Mouse (Mus musculus): ENCODE data around the gene Rpl27a. TPM values are rescaled to one million over a fixed set of nuclear protein-coding genes. Genes with fewer than 3 reads are reported as not detected.

Rpl27a gene
- polyA plus RNA-seq (2012; ENCODE audit: insufficient read depth, insufficient read length, missing spikeins), result 238 and 334 TPM in 2 replicates

GRCm38 (mm10) chr7:109518838-109519696 is at the start of gene Rpl27a:
Gene Rpl27a, plus strand, starts transcription at chr7:109519147.
- peak within 1 kb of the TSS; percentile 89 for H3K27ac ChIP-seq (ENCODE audit: insufficient read depth, low read depth, low read length)
- H3K4me3 ChIP-seq (ENCODE audit: insufficient read depth, low read length), result peak within 1 kb of the TSS; percentile 86
- H3K4me1 ChIP-seq (ENCODE audit: control insufficient read depth, insufficient read depth, low read length), result peaks cover 37% of the 10 kb centered on the region
- TF ChIP-seq CTCF (IDR thresholded peaks at IDR 0.05; ENCODE audit: low read depth, low read length) (no peak), POLR2A (IDR thresholded peaks at IDR 0.05; ENCODE audit: borderline replicate concordance, low read depth, low read length) (0 out of 2 replicates have a peak, but pooled peaks have one; percentile 25)

- no peak for TF ChIP-seq POLR2A (IDR thresholded peaks at IDR 0.05; ENCODE audit: borderline replicate concordance, low read depth, low read length)
- no peak for TF ChIP-seq CTCF (IDR thresholded peaks at IDR 0.05; ENCODE audit: low read depth, low read length)
- peaks cover 4% of the 10 kb centered on the region; the same call in 1 of the 2 replicates for H3K4me1 ChIP-seq (ENCODE audit: control insufficient read depth, insufficient read depth, low read length)
- no peak overlapping the region for H3K27ac ChIP-seq (ENCODE audit: insufficient read depth, low read depth, low read length)
- no peak overlapping the region for H3K4me3 ChIP-seq (ENCODE audit: insufficient read depth, low read length)
Observed at GRCm38 (mm10) chr7:109470700-109471099, 48.2 kb upstream of the Rpl27a start.

GRCm38 (mm10) chr7:109477926-109478325 is 41.0 kb upstream of the Rpl27a start:
- TF ChIP-seq POLR2A (IDR thresholded peaks at IDR 0.05; ENCODE audit: borderline replicate concordance, low read depth, low read length), result no peak
- no peak for TF ChIP-seq CTCF (IDR thresholded peaks at IDR 0.05; ENCODE audit: low read depth, low read length)
- H3K4me3 ChIP-seq (ENCODE audit: insufficient read depth, low read length), result no peak overlapping the region
- peaks cover 4% of the 10 kb centered on the region; the same call in 1 of the 2 replicates for H3K4me1 ChIP-seq (ENCODE audit: control insufficient read depth, insufficient read depth, low read length)

GRCm38 (mm10) chr7:109480765-109481197 is 38.2 kb upstream of the Rpl27a start:
- peak overlapping the region; percentile 11; the same call in 1 of the 2 replicates for H3K4me3 ChIP-seq (ENCODE audit: insufficient read depth, low read length)

More at GRCm38 (mm10) chr7:109477926-109478325, 41.0 kb upstream of the Rpl27a start:
- H3K27ac ChIP-seq (ENCODE audit: insufficient read depth, low read depth, low read length), result no peak overlapping the region

GRCm38 (mm10) chr7:109484221-109484620 is 34.7 kb upstream of the Rpl27a start:
- H3K4me3 ChIP-seq (ENCODE audit: insufficient read depth, low read length), result no peak overlapping the region
- no peak overlapping the region for H3K27ac ChIP-seq (ENCODE audit: insufficient read depth, low read depth, low read length)
- peaks cover 9% of the 10 kb centered on the region for H3K4me1 ChIP-seq (ENCODE audit: control insufficient read depth, insufficient read depth, low read length)
- TF ChIP-seq POLR2A (IDR thresholded peaks at IDR 0.05; ENCODE audit: borderline replicate concordance, low read depth, low read length) (no peak), CTCF (IDR thresholded peaks at IDR 0.05; ENCODE audit: low read depth, low read length) (no peak)

More at GRCm38 (mm10) chr7:109480765-109481197, 38.2 kb upstream of the Rpl27a start:
- Histone ChIP-seq H3K4me1 (ENCODE audit: control insufficient read depth, insufficient read depth, low read length) (peaks cover 9% of the 10 kb centered on the region), H3K27ac (ENCODE audit: insufficient read depth, low read depth, low read length) (no peak overlapping the region)
- TF ChIP-seq CTCF (IDR thresholded peaks at IDR 0.05; ENCODE audit: low read depth, low read length) (no peak), POLR2A (IDR thresholded peaks at IDR 0.05; ENCODE audit: borderline replicate concordance, low read depth, low read length) (no peak)

GRCm38 (mm10) chr7:109492616-109493318 is 26.2 kb upstream of the Rpl27a start:
- TF ChIP-seq POLR2A (IDR thresholded peaks at IDR 0.05; ENCODE audit: borderline replicate concordance, low read depth, low read length) (no peak), CTCF (IDR thresholded peaks at IDR 0.05; ENCODE audit: low read depth, low read length) (no peak)

GRCm38 (mm10) chr7:109493319-109494316 is 25.3 kb upstream of the Rpl27a start:
- Histone ChIP-seq H3K4me3 (ENCODE audit: insufficient read depth, low read length) (no peak overlapping the region), H3K27ac (ENCODE audit: insufficient read depth, low read depth, low read length) (no peak overlapping the region), H3K4me1 (ENCODE audit: control insufficient read depth, insufficient read depth, low read length) (no peaks in the 10 kb centered on the region)
- TF ChIP-seq POLR2A (IDR thresholded peaks at IDR 0.05; ENCODE audit: borderline replicate concordance, low read depth, low read length) (no peak), CTCF (IDR thresholded peaks at IDR 0.05; ENCODE audit: low read depth, low read length) (no peak)

More at GRCm38 (mm10) chr7:109492616-109493318, 26.2 kb upstream of the Rpl27a start:
- Histone ChIP-seq H3K4me1 (ENCODE audit: control insufficient read depth, insufficient read depth, low read length) (no peaks in the 10 kb centered on the region), H3K27ac (ENCODE audit: insufficient read depth, low read depth, low read length) (no peak overlapping the region), H3K4me3 (ENCODE audit: insufficient read depth, low read length) (no peak overlapping the region)

- Histone ChIP-seq H3K4me1 (ENCODE audit: control insufficient read depth, insufficient read depth, low read length) (no peaks in the 10 kb centered on the region), H3K4me3 (ENCODE audit: insufficient read depth, low read length) (no peak overlapping the region), H3K27ac (ENCODE audit: insufficient read depth, low read depth, low read length) (no peak overlapping the region)
- no peak for TF ChIP-seq CTCF (IDR thresholded peaks at IDR 0.05; ENCODE audit: low read depth, low read length)
Observed at GRCm38 (mm10) chr7:109497507-109497906, 21.4 kb upstream of the Rpl27a start.

GRCm38 (mm10) chr7:109507119-109507518 is 11.8 kb upstream of the Rpl27a start:
- H3K4me3 ChIP-seq (ENCODE audit: insufficient read depth, low read length), result no peak overlapping the region
- H3K27ac ChIP-seq (ENCODE audit: insufficient read depth, low read depth, low read length), result no peak overlapping the region
- H3K4me1 ChIP-seq (ENCODE audit: control insufficient read depth, insufficient read depth, low read length), result no peaks in the 10 kb centered on the region
- no peak for TF ChIP-seq POLR2A (IDR thresholded peaks at IDR 0.05; ENCODE audit: borderline replicate concordance, low read depth, low read length)
- no peak for TF ChIP-seq CTCF (IDR thresholded peaks at IDR 0.05; ENCODE audit: low read depth, low read length)
